Mouse (Mus musculus): Measurements from ENCODE around the gene Rbms3.

DNA sequence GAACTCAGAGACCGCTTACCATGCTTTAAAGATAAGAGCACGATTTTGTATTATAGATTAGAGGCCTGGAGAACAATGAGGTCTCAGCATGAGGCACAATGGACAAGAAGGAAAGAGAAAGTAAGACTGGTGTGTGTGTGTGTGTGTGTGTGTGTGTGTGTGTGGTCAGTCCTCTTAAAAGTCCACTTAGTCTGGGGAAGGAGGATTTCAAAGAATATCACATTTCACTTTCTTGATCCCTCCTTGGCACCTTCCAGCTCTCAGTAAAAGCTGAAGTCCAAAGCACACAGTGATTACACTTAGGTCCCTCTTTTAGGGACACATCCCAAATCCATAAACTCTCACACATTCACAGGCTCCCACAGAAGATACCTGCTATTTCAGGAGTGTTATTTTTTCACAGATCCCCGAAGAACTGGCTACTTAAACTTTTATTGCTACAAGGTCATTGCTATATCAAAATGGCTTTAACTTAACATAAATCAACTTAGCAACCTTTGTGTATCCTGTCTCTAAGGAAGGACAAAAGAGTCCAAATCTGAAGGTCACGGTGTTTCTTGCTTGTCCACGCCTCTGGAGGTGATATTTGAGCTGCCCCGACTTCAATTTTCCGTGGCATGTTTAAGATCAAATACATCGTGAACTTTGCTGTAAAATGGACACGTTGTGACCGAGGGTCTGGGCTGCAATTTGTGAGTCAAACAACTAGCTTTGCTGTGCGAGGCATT, 880.7 kb downstream of the Rbms3 start:
- no peak for TF ChIP-seq CTCF (IDR thresholded peaks at IDR 0.05; ENCODE audit: insufficient read depth, low read depth, low read length)
- no peak for TF ChIP-seq POLR2A (IDR thresholded peaks at IDR 0.05; ENCODE audit: insufficient read depth, low read depth, low read length)
